Mouse (Mus musculus) intestine, embryonic 16.5 days (tissue): ENCODE results near the gene Grip2. TPM values are rescaled to one million over a fixed set of nuclear protein-coding genes. Genes with fewer than 3 reads are reported as not detected.

Source experiments
- ATAC-seq: fragments of 200-750 bp; cut with Nextera tagmentation; 2 replicates; pipeline ENCODE4 v1.8.0; 2017; ENCODE audit warnings: moderate TSS enrichment, moderate library complexity
- H3K27ac ChIP-seq: fragments of 300-500 bp; sonication (generic); 2 replicates; pipeline ENCODE4 v1.5.1; 2014; ENCODE audit warnings: mild to moderate bottlenecking, low read length
- H3K27me3 ChIP-seq: fragments of 300-500 bp; sonication (generic); replicated peaks from 2 replicates; pipeline ENCODE4 v1.6.1; 2014; ENCODE audit warnings: low read length, control low read depth, mixed read lengths; ENCODE audit not compliant: control insufficient read depth, insufficient read depth
- H3K36me3 ChIP-seq: fragments of 300-500 bp; sonication (generic); 2 replicates; pipeline ENCODE4 v1.6.1; 2014; ENCODE audit warnings: low read length, control low read depth; ENCODE audit not compliant: control insufficient read depth, insufficient read depth
- H3K4me1 ChIP-seq: fragments of 300-500 bp; sonication (generic); 2 replicates; pipeline ENCODE4 v1.6.1; 2014; ENCODE audit warnings: low read length, control low read depth, mixed read lengths; ENCODE audit not compliant: control insufficient read depth, insufficient read depth
- H3K4me2 ChIP-seq: fragments of 300-500 bp; sonication (generic); 2 replicates; pipeline ENCODE4 v1.6.1; 2014; ENCODE audit warnings: low read depth, low read length, control low read depth
- H3K4me3 ChIP-seq: fragments of 300-500 bp; sonication (generic); 2 replicates; pipeline ENCODE4 v1.5.1; 2014; ENCODE audit warnings: mild to moderate bottlenecking, low read length
- H3K9ac ChIP-seq: fragments of 300-500 bp; sonication (generic); 2 replicates; pipeline ENCODE4 v1.6.1; 2014; ENCODE audit warnings: low read depth, low read length
- H3K9me3 ChIP-seq: fragments of 300-500 bp; sonication (generic); 2 replicates; pipeline ENCODE4 v1.6.1; 2016; ENCODE audit warnings: low read length, control low read depth; ENCODE audit not compliant: control insufficient read depth
- WGBS: fragments of 180-500 bp; shearing (Covaris S2); extraction: QIAGEN DNeasy Blood & Tissue Kit; methylation state at CpG from one replicate; pipeline ENCODE4 v1.1.7; 2014; 5-methylcytosine and 5-hydroxymethylcytosine counted together
- polyA plus RNA-seq: library from polyadenylated mRNA; unstranded; fragments of >200 nt; fragmentation: Nextera tagmentation; extraction: Ambion mirVana; gene quantifications from 2 replicates; pipeline ENCODE4 v1.2.1, GENCODE M21; 2015

Grip2 gene
- polyA plus RNA-seq, 1 experiment from 2014 or later: 0.45 TPM

GRCm38 (mm10) chr6:91842897-91843627, 16.0 kb upstream of the Grip2 start:
- H3K27ac ChIP-seq: no peak overlapping the region
- H3K4me3 ChIP-seq: peak overlapping the region; percentile 48
- peaks cover 61% of the 10 kb centered on the region for H3K27me3 ChIP-seq
- no peaks in the 10 kb centered on the region for H3K9me3 ChIP-seq
- peaks cover 8% of the 10 kb centered on the region for H3K4me1 ChIP-seq
- 3% methylated on average over 46 of the region's 46 CpGs for WGBS
- peak overlapping the region; percentile 84 for H3K4me2 ChIP-seq
- no peak for ATAC-seq
- no peak overlapping the region for H3K9ac ChIP-seq
- H3K36me3 ChIP-seq: no peaks in the 10 kb centered on the region

DNA sequence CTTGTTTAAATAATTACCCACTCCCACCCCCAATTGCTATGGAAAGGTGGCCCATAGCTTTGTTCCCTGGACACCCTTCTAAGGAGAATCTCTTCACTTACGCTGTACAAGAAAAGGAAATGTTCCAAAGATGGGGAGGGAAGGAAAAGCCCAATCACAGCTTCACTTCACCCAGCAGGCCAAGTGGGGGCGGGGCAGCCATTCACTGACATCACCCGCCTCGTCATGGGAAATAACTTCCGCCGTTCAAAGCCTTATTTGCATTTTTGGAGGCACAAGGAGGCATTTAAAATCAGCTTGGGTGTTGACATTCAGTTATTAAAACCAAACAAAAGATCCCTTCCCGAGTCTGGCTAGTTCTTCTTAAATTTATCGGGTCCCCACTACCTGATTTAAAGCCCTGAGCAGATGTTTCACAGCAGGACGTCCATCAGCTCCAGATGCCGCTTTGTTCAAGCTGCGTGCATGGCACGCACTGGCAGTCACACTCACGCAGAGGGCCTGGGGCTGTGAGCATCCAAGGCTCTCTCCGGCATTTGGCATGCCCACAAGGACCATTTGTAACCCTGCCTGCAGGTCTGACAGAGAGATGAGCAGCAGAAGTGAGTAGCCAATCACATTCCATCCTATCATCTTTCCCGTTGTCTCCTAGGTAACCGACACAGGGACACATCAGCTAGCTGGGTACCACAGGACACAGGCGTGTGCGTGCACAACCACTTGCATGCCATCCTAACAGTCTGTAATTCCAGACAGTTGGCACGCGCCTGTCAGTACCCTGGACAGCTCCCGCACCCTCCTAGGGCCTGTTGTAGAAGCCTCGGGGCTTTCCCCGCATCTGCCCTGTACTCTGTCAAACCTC, 12.2 kb upstream of the Grip2 start:
- Histone ChIP-seq H3K9ac (no peak overlapping the region), H3K4me3 (no peak overlapping the region), H3K9me3 (no peaks in the 10 kb centered on the region), H3K36me3 (no peaks in the 10 kb centered on the region), H3K4me2 (no peak overlapping the region), H3K27me3 (peaks cover 45% of the 10 kb centered on the region), H3K4me1 (peaks cover 13% of the 10 kb centered on the region), H3K27ac (no peak overlapping the region)
- ATAC-seq: no peak
- WGBS: 14% methylated on average over 23 of the region's 23 CpGs

GRCm38 (mm10) chr6:91832863-91833440, 5.9 kb upstream of the Grip2 start:
- no peak for ATAC-seq
- H3K4me3 ChIP-seq: no peak overlapping the region
- no peaks in the 10 kb centered on the region for H3K9me3 ChIP-seq
- H3K4me1 ChIP-seq: 0 out of 2 replicates have a peak, but pooled peaks cover 4% of the 10 kb centered on the region
- H3K27ac ChIP-seq: no peak overlapping the region
- no peak overlapping the region for H3K4me2 ChIP-seq
- H3K36me3 ChIP-seq: no peaks in the 10 kb centered on the region
- no peak overlapping the region for H3K9ac ChIP-seq
- peaks cover 9% of the 10 kb centered on the region for H3K27me3 ChIP-seq
- 35% methylated on average over 3 of the region's 3 CpGs for WGBS

DNA sequence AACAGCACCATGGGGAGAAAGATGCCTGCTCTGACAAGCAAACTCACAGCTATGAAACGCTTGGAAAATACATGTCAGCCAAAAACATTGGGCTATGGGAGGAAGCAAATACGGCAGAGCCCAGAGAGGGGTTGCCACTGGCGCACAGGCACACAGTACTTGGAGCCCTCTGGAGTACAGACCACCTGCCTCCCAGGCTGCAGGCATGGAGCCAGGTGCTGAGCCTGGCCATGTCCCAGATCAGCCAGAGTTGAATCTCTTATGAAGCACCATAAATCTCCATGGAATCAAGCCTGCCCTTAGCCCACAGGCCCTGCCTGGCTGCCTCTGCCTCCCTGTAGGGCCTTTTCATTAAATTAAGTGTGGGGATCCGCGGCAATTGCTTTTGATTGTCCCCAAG, 876 bp upstream of the Grip2 start:
- no peak overlapping the region for H3K27ac ChIP-seq
- H3K9ac ChIP-seq: no peak overlapping the region
- no peaks in the 10 kb centered on the region for H3K4me1 ChIP-seq
- no peaks in the 10 kb centered on the region for H3K9me3 ChIP-seq
- H3K4me2 ChIP-seq: no peak overlapping the region
- 73% methylated on average over 5 of the region's 5 CpGs for WGBS
- no peaks in the 10 kb centered on the region for H3K36me3 ChIP-seq
- H3K4me3 ChIP-seq: no peak overlapping the region
- ATAC-seq: no peak
- H3K27me3 ChIP-seq: peaks cover 9% of the 10 kb centered on the region; the same call in 1 of the 2 replicates

- H3K4me2 ChIP-seq: no peak overlapping the region
- no peak overlapping the region for H3K9ac ChIP-seq
- H3K27me3 ChIP-seq: no peaks in the 10 kb centered on the region
- H3K27ac ChIP-seq: no peak overlapping the region
- H3K4me1 ChIP-seq: no peaks in the 10 kb centered on the region
- WGBS: 68% methylated on average over 8 of the region's 8 CpGs
- H3K4me3 ChIP-seq: no peak overlapping the region
- ATAC-seq: no peak
- no peaks in the 10 kb centered on the region; the same call in 1 of the 2 replicates for H3K9me3 ChIP-seq
- H3K36me3 ChIP-seq: no peaks in the 10 kb centered on the region
Measured at GRCm38 (mm10) chr6:91818271-91818670, 8.8 kb downstream of the Grip2 start.

GRCm38 (mm10) chr6:91815976-91816375, 11.1 kb downstream of the Grip2 start:
- no peaks in the 10 kb centered on the region for H3K36me3 ChIP-seq
- no peak overlapping the region for H3K27ac ChIP-seq
- H3K9me3 ChIP-seq: no peaks in the 10 kb centered on the region
- no peak overlapping the region for H3K4me3 ChIP-seq
- ATAC-seq: no peak
- H3K9ac ChIP-seq: no peak overlapping the region
- no peak overlapping the region for H3K4me2 ChIP-seq
- no peaks in the 10 kb centered on the region for H3K27me3 ChIP-seq
- no peaks in the 10 kb centered on the region for H3K4me1 ChIP-seq
- 86% methylated on average over 6 of the region's 6 CpGs for WGBS

GRCm38 (mm10) chr6:91813611-91814010, 13.4 kb downstream of the Grip2 start:
- H3K9me3 ChIP-seq: no peaks in the 10 kb centered on the region
- no peak overlapping the region for H3K4me2 ChIP-seq
- no peak overlapping the region for H3K4me3 ChIP-seq
- no peak for ATAC-seq
- H3K27ac ChIP-seq: no peak overlapping the region
- no peaks in the 10 kb centered on the region for H3K36me3 ChIP-seq
- H3K27me3 ChIP-seq: no peaks in the 10 kb centered on the region
- no peaks in the 10 kb centered on the region for H3K4me1 ChIP-seq
- WGBS: 88% methylated on average over 3 of the region's 3 CpGs
- no peak overlapping the region for H3K9ac ChIP-seq

DNA sequence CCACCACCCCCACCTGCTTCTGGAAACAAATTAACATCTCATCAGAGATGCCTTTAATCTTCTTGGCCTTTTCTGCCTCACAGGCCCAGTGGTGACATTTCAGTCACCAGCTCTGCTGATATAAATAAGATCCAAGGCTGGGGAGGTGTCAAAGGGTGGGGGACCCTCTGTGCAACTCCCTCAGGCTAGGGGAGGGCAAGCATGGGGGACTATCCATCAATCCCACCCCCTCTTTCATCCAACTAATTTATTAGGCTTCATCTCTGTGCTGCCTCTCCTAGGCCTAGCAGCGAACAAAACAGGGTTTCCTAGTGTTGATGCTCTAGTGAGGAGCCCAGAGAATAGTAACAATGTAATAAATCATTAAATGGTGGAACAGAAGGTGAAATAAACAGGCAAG, 17.0 kb downstream of the Grip2 start:
- ATAC-seq: no peak
- H3K27ac ChIP-seq: no peak overlapping the region
- WGBS: 32% methylated on average over 1 of the region's 1 CpGs
- no peak overlapping the region for H3K9ac ChIP-seq
- H3K36me3 ChIP-seq: no peaks in the 10 kb centered on the region
- no peak overlapping the region for H3K4me3 ChIP-seq
- H3K9me3 ChIP-seq: no peaks in the 10 kb centered on the region
- peaks cover 14% of the 10 kb centered on the region for H3K27me3 ChIP-seq
- no peak overlapping the region for H3K4me2 ChIP-seq
- peaks cover 12% of the 10 kb centered on the region; the same call in 1 of the 2 replicates for H3K4me1 ChIP-seq

GRCm38 (mm10) chr6:91808022-91808421, 19.0 kb downstream of the Grip2 start:
- H3K4me2 ChIP-seq: no peak overlapping the region
- no peak overlapping the region for H3K27ac ChIP-seq
- peaks cover 12% of the 10 kb centered on the region; the same call in 1 of the 2 replicates for H3K4me1 ChIP-seq
- ATAC-seq: no peak
- no peaks in the 10 kb centered on the region for H3K36me3 ChIP-seq
- H3K9ac ChIP-seq: no peak overlapping the region
- 42% methylated on average over 6 of the region's 6 CpGs for WGBS
- no peaks in the 10 kb centered on the region for H3K9me3 ChIP-seq
- H3K4me3 ChIP-seq: no peak overlapping the region
- peaks cover 14% of the 10 kb centered on the region for H3K27me3 ChIP-seq
